Mouse (Mus musculus) heart, adult 11 months (tissue): Measurements from ENCODE around the gene Ets1.

ENCODE experiments used
- DNase-seq: peaks from one replicate; pipeline ENCODE4 v3.0.0; 2022

The Ets1 gene

DNA sequence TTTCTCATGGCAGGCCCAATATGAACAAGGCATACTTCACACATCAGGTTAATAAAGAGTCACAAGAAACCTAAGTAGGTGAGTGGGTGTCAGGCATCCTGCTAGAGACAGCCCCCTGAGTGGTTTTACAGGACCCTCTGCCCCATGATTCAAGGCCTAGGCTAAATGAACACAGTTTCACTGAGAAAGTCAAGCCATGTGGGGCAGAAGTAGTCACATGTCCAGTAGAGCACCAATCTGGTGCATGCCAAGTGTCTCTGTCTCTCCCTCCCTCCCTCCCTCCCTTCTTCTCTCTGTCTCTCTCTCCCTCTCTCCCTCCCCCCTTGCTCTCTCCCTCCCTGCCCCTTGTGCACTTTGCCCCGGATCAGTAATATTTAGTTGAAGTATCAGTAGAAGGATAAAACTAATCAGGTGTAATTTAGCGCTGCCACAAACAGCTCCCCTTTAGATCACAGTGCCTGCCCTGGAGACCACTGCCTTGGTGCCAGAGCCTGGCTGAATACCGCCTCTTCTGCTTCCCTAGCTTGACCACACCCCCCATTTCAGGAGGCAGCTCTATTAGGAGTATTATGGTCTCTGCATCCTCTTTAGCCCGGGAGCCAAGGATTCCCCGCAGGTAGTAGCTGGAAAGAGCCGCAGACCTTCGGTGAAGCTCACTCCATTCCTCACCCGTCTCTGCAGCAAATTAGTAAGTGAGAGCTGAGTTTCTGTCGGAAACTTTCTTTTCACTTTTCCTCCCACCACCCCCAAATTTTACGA is at the start of gene Ets1:
Gene Ets1, plus strand, starts transcription at position 595 of the 759 bp plus-strand sequence.
- DNase-seq = peak; percentile 96

DNA sequence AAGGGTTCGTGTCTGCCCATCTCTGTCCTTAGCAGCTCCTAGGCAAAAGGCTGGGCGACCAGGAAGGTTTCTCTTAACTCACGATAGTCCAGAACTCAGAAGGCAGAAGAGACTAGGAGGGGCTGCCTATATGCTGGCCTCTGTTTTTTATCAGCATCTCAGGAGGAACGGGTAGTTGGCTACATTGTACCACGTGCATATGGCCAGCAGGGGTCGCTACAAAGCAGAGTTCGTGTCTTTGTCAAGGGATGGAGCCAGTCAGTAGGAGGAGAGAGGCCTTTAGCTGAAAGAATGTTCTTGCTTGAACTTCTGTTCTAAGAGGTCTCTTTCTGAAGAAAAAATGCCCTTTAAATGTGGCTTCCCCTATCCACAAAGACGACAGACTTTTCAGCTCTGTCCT is 46.1 kb upstream of the Ets1 start:
- DNase-seq = peak; percentile 97

- DNase-seq = no peak
Measured at GRCm38 (mm10) chr9:32590571-32590970, 45.5 kb upstream of the Ets1 start.

DNA sequence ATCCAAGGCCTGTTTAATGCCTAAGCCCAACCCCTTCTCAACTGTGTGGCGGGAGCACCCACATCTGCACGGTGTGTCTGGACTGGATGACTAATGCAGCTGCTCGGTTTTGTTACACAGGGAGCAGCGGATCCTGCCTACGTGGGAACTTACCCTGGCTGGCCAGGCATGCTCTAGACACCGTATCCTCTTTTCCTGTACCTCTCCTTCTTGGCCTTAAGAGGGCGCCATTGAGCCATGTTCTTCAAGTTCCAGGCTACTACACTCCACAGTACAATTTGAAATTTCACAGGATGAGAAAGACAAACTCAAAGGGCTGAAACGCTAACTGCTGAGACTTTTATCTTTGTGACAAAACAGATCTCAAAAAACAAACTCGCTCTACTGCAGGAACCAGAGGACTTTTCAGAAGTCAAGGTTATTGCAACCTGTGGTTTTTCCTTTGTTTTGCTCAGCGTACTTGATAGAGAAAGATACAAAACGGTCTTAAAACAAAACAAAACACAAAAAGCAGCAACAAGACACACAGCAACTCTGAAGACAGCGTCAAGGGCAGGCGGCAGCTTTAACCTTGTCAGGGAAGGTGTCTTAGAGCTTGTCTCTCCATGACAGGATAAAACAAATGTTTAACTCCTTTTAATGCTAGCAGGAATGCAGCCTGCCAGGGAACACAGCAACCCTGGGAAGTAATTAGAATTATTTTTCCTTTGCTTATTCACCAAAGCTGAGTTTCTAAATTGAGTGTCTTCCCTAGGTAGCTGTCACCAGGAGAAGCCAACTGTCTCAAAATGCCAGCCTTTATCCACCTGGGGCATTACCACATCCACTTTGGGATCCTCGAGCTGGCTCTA is 44.1 kb upstream of the Ets1 start:
- peak; percentile 98 for DNase-seq

GRCm38 (mm10) chr9:32592583-32592890 is 43.5 kb upstream of the Ets1 start:
- peak; percentile 93 for DNase-seq

DNA sequence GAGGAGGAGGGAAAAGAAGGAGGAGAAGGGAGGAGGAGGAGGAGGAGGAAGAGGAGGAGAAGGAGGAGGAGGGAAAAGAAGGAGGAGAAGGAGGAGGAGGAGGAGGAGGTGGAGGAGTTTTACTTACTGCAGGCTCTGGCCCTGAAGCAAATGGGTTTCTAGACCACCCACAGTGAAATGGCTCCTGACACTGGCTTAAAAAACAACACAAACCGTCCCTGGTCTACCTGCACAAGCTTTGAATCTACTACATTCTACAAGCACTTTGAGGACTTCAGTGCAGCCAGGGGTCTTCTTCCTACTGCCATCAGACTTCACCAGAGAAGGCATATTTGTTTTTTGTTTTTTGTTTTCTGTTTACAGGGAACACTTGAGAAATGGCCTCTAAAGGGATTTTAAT is 42.2 kb upstream of the Ets1 start:
- no peak for DNase-seq

DNA sequence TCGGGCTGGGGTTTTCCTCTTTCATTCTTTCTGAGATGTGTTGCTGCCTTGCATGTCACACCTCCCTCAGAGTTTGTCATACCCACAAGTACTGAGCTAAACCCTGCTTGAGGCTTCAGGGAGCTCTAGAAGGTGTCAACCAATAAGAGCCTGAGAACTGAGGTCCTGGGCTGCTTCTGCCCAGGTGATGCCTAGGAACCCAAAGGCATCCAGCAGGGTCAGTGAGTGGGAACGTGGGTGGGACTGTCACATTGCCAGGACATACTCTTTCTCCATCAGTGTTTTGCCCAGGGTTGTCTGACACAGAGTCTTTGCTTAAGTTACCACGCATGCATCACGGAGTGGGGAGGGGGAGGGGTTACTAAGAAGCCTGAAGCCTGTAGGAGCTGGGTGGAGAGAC is 41.7 kb upstream of the Ets1 start:
- DNase-seq = no peak

GRCm38 (mm10) chr9:32595076-32595820 is 40.8 kb upstream of the Ets1 start:
- peak; percentile 95 for DNase-seq

GRCm38 (mm10) chr9:32596366-32596765 is 39.7 kb upstream of the Ets1 start:
- no peak for DNase-seq

GRCm38 (mm10) chr9:32601953-32602352 is 34.1 kb upstream of the Ets1 start:
- peak; percentile 92 for DNase-seq

GRCm38 (mm10) chr9:32603097-32603496 is 32.9 kb upstream of the Ets1 start:
- DNase-seq = no peak

- DNase-seq = peak; percentile 75
Measured at GRCm38 (mm10) chr9:32607218-32607617, 28.8 kb upstream of the Ets1 start.

- no peak for DNase-seq
Measured at GRCm38 (mm10) chr9:32608831-32609610, 27.0 kb upstream of the Ets1 start.

DNA sequence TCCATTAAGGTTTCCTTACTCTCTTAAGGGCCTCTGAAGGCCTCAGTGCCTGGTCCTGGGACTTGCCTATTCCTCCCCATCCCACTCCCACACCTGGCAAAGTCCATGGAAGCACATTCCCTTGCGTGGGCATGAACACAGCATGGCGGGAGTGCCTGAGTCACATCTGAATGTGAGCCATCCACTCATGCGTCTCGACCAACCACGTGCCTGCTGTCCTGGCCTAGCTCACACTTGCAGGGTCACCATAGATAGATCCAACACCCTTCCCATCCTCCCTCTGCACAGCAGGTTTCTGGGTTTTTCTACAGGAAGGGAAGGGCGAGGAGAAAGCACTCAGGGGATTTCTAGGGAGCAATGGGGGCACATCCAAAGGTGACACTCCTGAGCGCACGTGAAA is 25.8 kb upstream of the Ets1 start:
- no peak for DNase-seq

DNA sequence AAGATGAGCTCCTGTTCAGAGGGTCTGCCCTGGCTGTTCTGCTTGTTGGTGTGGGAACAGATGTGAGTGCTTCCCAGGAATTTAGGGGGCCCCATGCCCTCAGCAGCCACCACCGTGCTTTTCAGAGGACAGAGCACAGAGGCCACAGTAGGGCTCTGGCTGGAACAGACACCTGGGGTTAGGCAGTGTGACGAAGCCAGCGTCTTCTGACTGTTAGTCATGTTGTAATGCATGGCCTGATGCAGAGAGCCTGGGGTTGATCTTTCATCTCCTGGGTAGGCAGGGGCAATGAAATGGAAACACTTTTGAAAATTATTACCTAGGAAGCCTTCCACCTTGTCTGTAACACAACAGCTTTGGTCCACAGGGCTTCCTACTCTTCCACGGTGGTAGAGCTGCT is 25.4 kb upstream of the Ets1 start:
- DNase-seq = no peak

DNA sequence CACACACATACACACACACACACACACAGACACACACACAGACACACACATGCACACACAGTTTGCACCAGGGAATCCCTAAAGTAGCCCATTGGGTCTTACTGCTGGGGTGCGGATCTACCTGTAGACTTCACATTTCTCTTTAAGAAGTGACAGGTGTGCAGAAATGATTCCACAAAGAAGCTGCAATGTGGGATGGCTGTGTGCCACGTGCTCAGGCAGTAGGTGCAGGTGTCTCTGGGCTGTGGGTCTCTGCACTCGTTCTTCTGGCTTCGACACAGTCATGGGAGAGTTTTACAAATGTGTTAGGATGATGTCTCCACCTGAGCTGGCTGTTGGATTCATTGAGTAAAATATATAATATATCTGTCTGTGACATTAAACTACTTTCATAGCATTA is 24.7 kb upstream of the Ets1 start:
- peak; percentile 81 for DNase-seq

- DNase-seq = peak; percentile 75
Measured at GRCm38 (mm10) chr9:32612426-32612825, 23.6 kb upstream of the Ets1 start.

- peak; percentile 95 for DNase-seq
Measured at GRCm38 (mm10) chr9:32612861-32613421, 23.1 kb upstream of the Ets1 start.

DNA sequence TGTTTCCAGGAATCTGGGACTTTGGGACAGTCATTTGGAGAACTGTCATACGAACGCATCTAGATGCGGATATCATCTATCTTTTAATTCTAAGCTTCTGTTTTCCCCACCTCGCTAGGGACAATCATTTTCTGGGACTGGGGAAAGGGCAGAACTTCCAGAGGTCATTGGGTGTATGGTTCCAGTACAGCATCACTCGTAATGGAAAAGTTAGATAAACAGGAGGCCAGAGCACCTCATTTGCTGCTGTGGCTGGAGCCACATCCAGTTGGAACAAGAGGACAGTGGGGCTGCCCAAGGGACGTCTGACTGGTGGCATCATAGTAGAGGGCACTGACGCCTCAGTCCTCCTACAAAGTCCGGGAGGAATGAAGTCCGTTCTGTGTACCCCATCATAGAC is 21.8 kb upstream of the Ets1 start:
- DNase-seq = peak; percentile 53

- DNase-seq = peak; percentile 12
Measured at GRCm38 (mm10) chr9:32615461-32615860, 20.6 kb upstream of the Ets1 start.

DNA sequence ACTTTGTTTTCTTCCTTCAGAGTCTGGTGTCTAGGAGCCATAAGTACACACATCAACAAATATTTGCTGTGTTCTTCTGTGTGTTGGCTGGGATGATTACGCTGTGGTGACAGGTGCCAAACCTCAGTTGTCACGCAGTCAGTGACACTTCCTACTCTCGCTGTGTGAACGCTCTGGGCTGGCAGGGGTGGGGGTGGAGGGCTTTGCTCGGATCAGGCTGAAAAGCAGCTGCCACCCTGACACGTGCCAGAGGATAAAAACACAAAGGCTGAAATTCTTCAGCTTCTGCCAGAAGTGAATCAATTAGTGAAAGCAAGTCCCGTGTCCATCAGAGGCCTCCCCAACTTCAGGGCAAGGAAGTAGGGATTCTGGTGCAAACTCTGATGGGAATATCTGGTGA is 20.0 kb upstream of the Ets1 start:
- DNase-seq = peak; percentile 92
